In genomic region chr7:12978931-12979722, GRCm38 (mm10) we compare ENCODE assay signal across 8 mouse cellular contexts. TPM values are rescaled to one million over a fixed set of nuclear protein-coding genes. Genes with fewer than 3 reads are reported as not detected.
A peak's percentile ranks its signal among the peaks of the same experiment; 100 is the strongest.
DNase-seq lines count a peak whose midpoint lies in the region; ATAC-seq and TF ChIP-seq lines count a peak whose summit lies in the region.

No protein-coding gene starts in this region.

- TF ChIP-seq CTCF in layer of hippocampus, adult 2 months (conservative IDR thresholded peaks at IDR 0.05): no peak
- TF ChIP-seq CTCF in hindbrain, postnatal 0 days (IDR thresholded peaks at IDR 0.05; ENCODE audit: low read depth): no peak

- 0 out of 2 replicates have a peak overlapping the region, but pooled peaks have one; percentile 76 for H3K9ac ChIP-seq in embryonic facial prominence, embryonic 13.5 days
- H3K9ac ChIP-seq in hindbrain, postnatal 0 days (replicated peaks; ENCODE audit: low read length): peak overlapping the region; percentile 63; the same call in 1 of the 2 replicates

- DNase-seq in layer of hippocampus, adult 2 months (ENCODE audit: low spot score in 2 of 2): no peak
- DNase-seq in layer of hippocampus, postnatal 14 days (ENCODE audit: low spot score in 2 of 2): no peak
- no peak for DNase-seq in hindbrain, postnatal 0 days (ENCODE audit: low spot score)
- no peak for DNase-seq in spleen, adult 12 weeks (ENCODE audit: low spot score)
- DNase-seq in layer of hippocampus, adult 9-10 months (ENCODE audit: low spot score): no peak
- no peak for DNase-seq in left cerebral cortex, adult 9 months (ENCODE audit: low spot score in 2 of 2)

- TF ChIP-seq POLR2A in myocyte (IDR thresholded peaks at IDR 0.05; ENCODE audit: insufficient read length, low read depth): no peak

- H3ac ChIP-seq in myocyte (ENCODE audit: control insufficient read depth, insufficient read length): no peak overlapping the region

- H3K4me3 ChIP-seq in layer of hippocampus, adult 2 months: no peak overlapping the region; the same call in 1 of the 2 replicates
- peak overlapping the region; percentile 63; the same call in 1 of the 2 replicates for H3K4me3 ChIP-seq in embryonic facial prominence, embryonic 13.5 days
- no peak overlapping the region for H3K4me3 ChIP-seq in hindbrain, postnatal 0 days (ENCODE audit: low read length)
- H3K4me3 ChIP-seq in myocyte: peak overlapping the region; percentile 66

- ATAC-seq in embryonic facial prominence, embryonic 13.5 days (ENCODE audit: insufficient number of reproducible peaks, insufficient read depth, low FRiP score, low TSS enrichment, low read depth): no peak
- no peak for ATAC-seq in hindbrain, postnatal 0 days

- H3K27ac ChIP-seq in layer of hippocampus, adult 2 months: peak overlapping the region; percentile 98; the same call in 1 of the 2 replicates
- H3K27ac ChIP-seq in embryonic facial prominence, embryonic 13.5 days: peak overlapping the region; percentile 94; the same call in 1 of the 2 replicates
- peak overlapping the region; percentile 94 for H3K27ac ChIP-seq in hindbrain, postnatal 0 days

- H3K79me2 ChIP-seq in myocyte (ENCODE audit: control insufficient read depth, insufficient read depth): no peaks in the 10 kb centered on the region

- peaks cover 14% of the 10 kb centered on the region for H3K4me1 ChIP-seq in embryonic facial prominence, embryonic 13.5 days
- H3K4me1 ChIP-seq in hindbrain, postnatal 0 days (ENCODE audit: insufficient read depth, low read length): no peaks in the 10 kb centered on the region

- H3K36me3 ChIP-seq in embryonic facial prominence, embryonic 13.5 days: peaks cover 11% of the 10 kb centered on the region
- no peaks in the 10 kb centered on the region for H3K36me3 ChIP-seq in hindbrain, postnatal 0 days (ENCODE audit: insufficient read depth, low read length)
- H3K36me3 ChIP-seq in myocyte (ENCODE audit: control insufficient read depth, insufficient read depth): no peaks in the 10 kb centered on the region

- H3K27me3 ChIP-seq in embryonic facial prominence, embryonic 13.5 days: no peaks in the 10 kb centered on the region
- H3K27me3 ChIP-seq in hindbrain, postnatal 0 days (ENCODE audit: insufficient read depth, low read length): no peaks in the 10 kb centered on the region
- H3K27me3 ChIP-seq in myocyte (ENCODE audit: control insufficient read depth, insufficient read depth, insufficient read length): no peaks in the 10 kb centered on the region

- 84% methylated on average over 18 of the region's 18 CpGs for WGBS in embryonic facial prominence, embryonic 13.5 days
- WGBS in hindbrain, postnatal 0 days: 90% methylated on average over 18 of the region's 18 CpGs

- no peaks in the 10 kb centered on the region for H3K9me3 ChIP-seq in embryonic facial prominence, embryonic 13.5 days
- H3K9me3 ChIP-seq in hindbrain, postnatal 0 days (ENCODE audit: low read length): no peaks in the 10 kb centered on the region

- peak overlapping the region; percentile 78 for H3K4me2 ChIP-seq in embryonic facial prominence, embryonic 13.5 days
- H3K4me2 ChIP-seq in hindbrain, postnatal 0 days (ENCODE audit: low read depth, low read length): peak overlapping the region; percentile 78
- H3K4me2 ChIP-seq in myocyte (ENCODE audit: low read depth): peak overlapping the region; percentile 99

TF ChIP-seq in myocyte, 11 proteins besides CTCF, POLR2A, EP300 and RAD21:
- TF ChIP-seq TCF12 (IDR thresholded peaks at IDR 0.05; ENCODE audit: insufficient read depth, poor library complexity, severe bottlenecking) (no peak), MAX (IDR thresholded peaks at IDR 0.05; ENCODE audit: low read depth) (no peak), CEBPB (IDR thresholded peaks at IDR 0.05; ENCODE audit: insufficient read depth, poor library complexity, severe bottlenecking) (no peak), MYOG (IDR thresholded peaks at IDR 0.05; ENCODE audit: control insufficient read depth in 1 of 3, insufficient read depth in 1 of 3, insufficient read length in 2 of 3, low read depth in 2 of 3) (no peak), SRF (IDR thresholded peaks at IDR 0.05; ENCODE audit: control insufficient read depth, insufficient read length, low read depth) (no peak), E2F4 (IDR thresholded peaks at IDR 0.05; ENCODE audit: insufficient read depth) (no peak), MYOD1 (IDR thresholded peaks at IDR 0.05; ENCODE audit: control insufficient read depth in 1 of 3, insufficient read length in 2 of 3, low read depth in 2 of 3) (no peak), POLR2AphosphoS2 (IDR thresholded peaks at IDR 0.05; ENCODE audit: insufficient read length, low read depth) (no peak), REST (IDR thresholded peaks at IDR 0.05; ENCODE audit: insufficient read depth, insufficient read length) (no peak), USF1 (IDR thresholded peaks at IDR 0.05; ENCODE audit: low read depth) (no peak), TCF3 (IDR thresholded peaks at IDR 0.05; ENCODE audit: insufficient read length, low read depth) (no peak)

RNA-seq across cellular contexts. Expression of gene Zfp446, which starts 1.5 kb away (rescaled TPM):
- 10 to 100 TPM in 1 of 2 experiments, 1 to 10 TPM in 1; 8.7 to 11.5 TPM for total RNA-seq in layer of hippocampus, adult 2 months (2021)
- 1 to 10 TPM; 8.3 to 9.1 TPM for total RNA-seq in layer of hippocampus, postnatal 14 days (2021)
- 9.4 and 9.8 TPM in 2 replicates for polyA plus RNA-seq in embryonic facial prominence, embryonic 13.5 days (2015; fragmentation: Nextera tagmentation; extraction: Ambion mirVana)
- 8.9 and 10.9 TPM in 2 replicates for total RNA-seq in hindbrain, postnatal 0 days (2014; rRNA removed)
- 7.6 and 7.9 TPM in 2 replicates for polyA plus RNA-seq in hindbrain, postnatal 0 days (2015; fragmentation: Nextera tagmentation; extraction: Ambion mirVana)
- polyA plus RNA-seq in myocyte (2012; fragmentation: generic; extraction: Trizol): 1.7 TPM

RNA-seq across cellular contexts. Expression of gene Zfp324, which starts 13.5 kb away (rescaled TPM):
- total RNA-seq in layer of hippocampus, adult 2 months (2021): 10 to 100 TPM; 11.0 to 11.4 TPM
- 10 to 100 TPM; 12.0 to 13.5 TPM for total RNA-seq in layer of hippocampus, postnatal 14 days (2021)
- 14.2 and 15.2 TPM in 2 replicates for polyA plus RNA-seq in embryonic facial prominence, embryonic 13.5 days (2015; fragmentation: Nextera tagmentation; extraction: Ambion mirVana)
- total RNA-seq in hindbrain, postnatal 0 days (2014; rRNA removed): 25.5 and 30.1 TPM in 2 replicates
- polyA plus RNA-seq in hindbrain, postnatal 0 days (2015; fragmentation: Nextera tagmentation; extraction: Ambion mirVana): 6.8 and 7.1 TPM in 2 replicates
- polyA plus RNA-seq in myocyte (2012; fragmentation: generic; extraction: Trizol): 1.9 TPM

RNA-seq across cellular contexts. Expression of gene Slc27a5, which starts 18.9 kb away (rescaled TPM):
- total RNA-seq in layer of hippocampus, adult 2 months (2021): under 1 TPM; 0.15 to 0.22 TPM
- total RNA-seq in layer of hippocampus, postnatal 14 days (2021): under 1 TPM in 1 of 2 experiments, not detected in 1; 0.26 TPM
- polyA plus RNA-seq in embryonic facial prominence, embryonic 13.5 days (2015; fragmentation: Nextera tagmentation; extraction: Ambion mirVana): 0.11 and 0.47 TPM in 2 replicates
- total RNA-seq in hindbrain, postnatal 0 days (2014; rRNA removed): 1.1 and 1.7 TPM in 2 replicates
- polyA plus RNA-seq in hindbrain, postnatal 0 days (2015; fragmentation: Nextera tagmentation; extraction: Ambion mirVana): 0.29 and 0.30 TPM in 2 replicates
- not detected for polyA plus RNA-seq in myocyte (2012; fragmentation: generic; extraction: Trizol)

RNA-seq across cellular contexts. Expression of gene Trim28, which starts 19.8 kb away (rescaled TPM):
- 100 to 1,000 TPM; 238 to 253 TPM for total RNA-seq in layer of hippocampus, adult 2 months (2021)
- total RNA-seq in layer of hippocampus, postnatal 14 days (2021): 100 to 1,000 TPM; 236 to 244 TPM
- 327 and 337 TPM in 2 replicates for polyA plus RNA-seq in embryonic facial prominence, embryonic 13.5 days (2015; fragmentation: Nextera tagmentation; extraction: Ambion mirVana)
- 483 and 563 TPM in 2 replicates for total RNA-seq in hindbrain, postnatal 0 days (2014; rRNA removed)
- polyA plus RNA-seq in hindbrain, postnatal 0 days (2015; fragmentation: Nextera tagmentation; extraction: Ambion mirVana): 176 and 184 TPM in 2 replicates
- polyA plus RNA-seq in myocyte (2012; fragmentation: generic; extraction: Trizol): 252 TPM

RNA-seq across cellular contexts. Expression of gene Zbtb45, which starts 30.7 kb away (rescaled TPM):
- 10 to 100 TPM; 32.9 to 34.8 TPM for total RNA-seq in layer of hippocampus, adult 2 months (2021)
- 10 to 100 TPM; 27.8 to 30.9 TPM for total RNA-seq in layer of hippocampus, postnatal 14 days (2021)
- 27.1 and 27.2 TPM in 2 replicates for polyA plus RNA-seq in embryonic facial prominence, embryonic 13.5 days (2015; fragmentation: Nextera tagmentation; extraction: Ambion mirVana)
- total RNA-seq in hindbrain, postnatal 0 days (2014; rRNA removed): 41.6 and 47.6 TPM in 2 replicates
- 23.9 and 24.6 TPM in 2 replicates for polyA plus RNA-seq in hindbrain, postnatal 0 days (2015; fragmentation: Nextera tagmentation; extraction: Ambion mirVana)
- 8.2 TPM for polyA plus RNA-seq in myocyte (2012; fragmentation: generic; extraction: Trizol)

Comparison
In these comparisons a context has a peak if more than half of its experiments do, and no peak if none do; other contexts are left out.
1. H3K4me3 ChIP-seq: peak in embryonic facial prominence, embryonic 13.5 days (single experiment) and myocyte (single experiment); none in layer of hippocampus, adult 2 months (single experiment) and hindbrain, postnatal 0 days (single experiment).
2. Peak in every context shown above with its lines, with median percentiles within 50 percentile points of each other: H3K27ac ChIP-seq and H3K4me2 ChIP-seq.